Mouse (Mus musculus): ENCODE data around the gene Gm5105. TPM values are rescaled to one million over a fixed set of nuclear protein-coding genes. Genes with fewer than 3 reads are reported as not detected.

Gm5105 gene
- polyA plus RNA-seq, 1 experiment = 0.04 TPM

DNA sequence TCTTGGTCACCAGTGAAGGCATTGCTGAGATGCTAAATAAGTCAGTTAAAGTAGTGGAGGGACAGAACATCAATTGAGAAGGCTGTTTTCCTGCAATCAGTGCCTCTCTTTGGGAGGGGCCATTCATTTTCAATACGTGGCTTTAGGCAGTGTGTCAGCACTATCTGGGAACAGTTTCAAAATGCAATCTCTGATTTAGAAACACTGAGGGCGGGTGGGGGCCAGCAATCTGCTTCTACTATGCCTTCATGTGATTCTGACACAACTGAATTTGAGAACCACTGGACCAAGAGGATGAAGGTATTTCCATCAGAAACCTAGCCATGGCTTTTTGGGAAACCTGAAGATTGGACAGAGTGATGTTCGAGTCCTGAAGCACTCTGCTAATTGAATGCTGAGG lies 28.1 kb upstream of the Gm5105 start:
- TF ChIP-seq CTCF (IDR thresholded peaks at IDR 0.05; ENCODE audit: borderline replicate concordance, extremely low read depth, insufficient read depth, insufficient read length) (no peak), POLR2A (IDR thresholded peaks at IDR 0.05; ENCODE audit: borderline replicate concordance, extremely low read depth, insufficient read depth, insufficient read length, poor library complexity, severe bottlenecking) (no peak)
- peak; percentile 43 for DNase-seq (ENCODE audit: low read depth)

DNA sequence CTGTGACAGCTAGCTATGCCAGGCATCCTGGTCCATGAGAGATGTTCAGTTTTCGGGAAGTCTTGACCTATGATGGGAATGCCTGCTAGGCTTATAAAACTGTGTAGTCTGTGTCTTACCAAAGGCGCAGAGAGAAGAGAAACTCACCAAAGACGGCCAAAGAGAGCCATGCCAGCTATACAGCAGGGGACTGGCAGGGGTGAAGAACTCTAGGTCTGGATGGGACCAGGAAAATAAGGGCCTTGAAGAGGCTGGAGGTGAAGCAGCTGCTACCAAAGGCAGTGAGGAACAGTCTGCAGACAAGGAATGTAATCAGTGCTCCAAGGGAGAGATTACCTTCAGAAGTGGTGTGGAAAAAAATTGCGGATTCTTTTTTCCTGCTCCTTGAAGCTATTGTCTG lies 16.7 kb upstream of the Gm5105 start:
- TF ChIP-seq CTCF (IDR thresholded peaks at IDR 0.05; ENCODE audit: borderline replicate concordance, extremely low read depth, insufficient read depth, insufficient read length) = no peak
- TF ChIP-seq POLR2A (IDR thresholded peaks at IDR 0.05; ENCODE audit: borderline replicate concordance, extremely low read depth, insufficient read depth, insufficient read length, poor library complexity, severe bottlenecking) = no peak
- no peak for DNase-seq (ENCODE audit: low read depth)

DNA sequence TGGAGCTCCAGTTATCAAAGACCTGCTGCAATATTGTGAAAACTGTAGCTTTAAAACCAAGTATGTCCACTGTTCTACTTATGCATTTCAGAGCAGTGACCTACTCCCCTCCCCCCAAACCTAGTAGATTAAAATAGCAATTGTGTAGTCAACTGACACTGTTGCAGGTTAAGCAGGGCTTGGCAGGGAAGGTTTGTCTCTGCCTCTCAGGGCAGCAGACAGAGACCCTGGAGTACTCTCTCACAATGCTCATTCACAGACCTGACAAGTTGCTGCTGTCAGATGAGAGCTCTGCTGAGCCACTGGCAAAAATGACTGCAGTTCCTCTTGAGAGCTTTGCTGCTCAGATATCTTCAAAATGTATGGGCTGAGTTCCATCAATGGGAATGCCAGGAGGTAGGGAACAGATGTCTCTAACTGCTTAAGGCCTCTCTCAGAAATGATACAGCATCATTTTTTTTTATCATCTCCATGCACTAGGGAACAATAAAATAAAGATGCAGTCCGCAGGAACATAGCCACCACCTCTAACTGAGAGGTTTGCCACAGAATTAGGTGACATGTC lies 16.0 kb upstream of the Gm5105 start:
- no peak for TF ChIP-seq CTCF (IDR thresholded peaks at IDR 0.05; ENCODE audit: borderline replicate concordance, extremely low read depth, insufficient read depth, insufficient read length)
- TF ChIP-seq POLR2A (IDR thresholded peaks at IDR 0.05; ENCODE audit: borderline replicate concordance, extremely low read depth, insufficient read depth, insufficient read length, poor library complexity, severe bottlenecking) = no peak
- DNase-seq (ENCODE audit: low read depth) = peak; percentile 66

DNA sequence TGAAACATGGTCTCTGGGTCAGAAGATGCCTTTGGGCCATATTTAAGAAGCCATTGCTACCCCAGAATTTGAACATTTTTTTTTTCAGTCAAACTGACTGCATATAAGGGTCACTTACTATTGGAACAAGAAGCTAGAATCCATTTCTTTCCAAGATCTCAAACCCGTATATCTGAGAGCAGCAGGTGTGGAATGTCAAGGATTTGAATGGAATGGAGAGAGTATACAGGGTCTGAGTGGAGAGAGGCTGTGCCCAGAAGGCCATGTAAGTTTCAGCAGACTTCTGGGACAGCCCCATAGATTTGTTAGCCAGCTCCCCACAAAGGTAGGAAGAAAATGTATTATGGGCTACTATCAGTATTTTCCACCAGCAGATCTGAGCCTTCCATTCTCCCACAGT lies 11.5 kb upstream of the Gm5105 start:
- TF ChIP-seq CTCF (IDR thresholded peaks at IDR 0.05; ENCODE audit: borderline replicate concordance, extremely low read depth, insufficient read depth, insufficient read length) (no peak), POLR2A (IDR thresholded peaks at IDR 0.05; ENCODE audit: borderline replicate concordance, extremely low read depth, insufficient read depth, insufficient read length, poor library complexity, severe bottlenecking) (no peak)
- no peak for DNase-seq (ENCODE audit: low read depth)

- peak; percentile 82 for DNase-seq (ENCODE audit: low read depth)
- no peak for TF ChIP-seq CTCF (IDR thresholded peaks at IDR 0.05; ENCODE audit: borderline replicate concordance, extremely low read depth, insufficient read depth, insufficient read length)
- TF ChIP-seq POLR2A (IDR thresholded peaks at IDR 0.05; ENCODE audit: borderline replicate concordance, extremely low read depth, insufficient read depth, insufficient read length, poor library complexity, severe bottlenecking) = no peak
Observed at GRCm38 (mm10) chr3:138077476-138078340, 10.5 kb upstream of the Gm5105 start.

- DNase-seq (ENCODE audit: low read depth) = peak; percentile 74
- no peak for TF ChIP-seq POLR2A (IDR thresholded peaks at IDR 0.05; ENCODE audit: borderline replicate concordance, extremely low read depth, insufficient read depth, insufficient read length, poor library complexity, severe bottlenecking)
- no peak for TF ChIP-seq CTCF (IDR thresholded peaks at IDR 0.05; ENCODE audit: borderline replicate concordance, extremely low read depth, insufficient read depth, insufficient read length)
Observed at GRCm38 (mm10) chr3:138075209-138075608, 8.0 kb upstream of the Gm5105 start.

DNA sequence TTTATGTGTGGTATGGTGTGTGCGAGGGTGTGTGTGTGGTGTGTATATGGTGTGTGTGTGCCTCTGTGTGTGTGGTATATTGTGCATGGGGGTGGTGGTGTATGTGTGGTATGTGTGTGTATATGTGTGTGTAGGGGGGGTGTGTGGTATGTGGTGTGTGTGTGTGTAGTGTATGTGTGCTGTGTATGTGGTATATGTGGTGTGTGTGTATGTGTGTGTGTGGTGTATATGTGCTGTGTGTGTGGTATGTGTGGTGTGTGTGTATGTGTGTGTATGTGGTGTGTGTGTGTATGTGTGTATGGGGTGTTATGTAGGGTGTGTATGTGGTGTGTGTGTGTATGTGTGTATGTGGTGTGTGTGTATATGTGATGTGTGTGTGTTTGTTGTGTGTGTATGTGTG lies 7.0 kb upstream of the Gm5105 start:
- DNase-seq (ENCODE audit: low read depth) = no peak
- TF ChIP-seq CTCF (IDR thresholded peaks at IDR 0.05; ENCODE audit: borderline replicate concordance, extremely low read depth, insufficient read depth, insufficient read length) (no peak), POLR2A (IDR thresholded peaks at IDR 0.05; ENCODE audit: borderline replicate concordance, extremely low read depth, insufficient read depth, insufficient read length, poor library complexity, severe bottlenecking) (no peak)

GRCm38 (mm10) chr3:138071476-138072073 lies 4.4 kb upstream of the Gm5105 start:
- TF ChIP-seq CTCF (IDR thresholded peaks at IDR 0.05; ENCODE audit: borderline replicate concordance, extremely low read depth, insufficient read depth, insufficient read length) = no peak
- no peak for TF ChIP-seq POLR2A (IDR thresholded peaks at IDR 0.05; ENCODE audit: borderline replicate concordance, extremely low read depth, insufficient read depth, insufficient read length, poor library complexity, severe bottlenecking)
- no peak for DNase-seq (ENCODE audit: low read depth)

- DNase-seq (ENCODE audit: low read depth) = no peak
- TF ChIP-seq POLR2A (IDR thresholded peaks at IDR 0.05; ENCODE audit: borderline replicate concordance, extremely low read depth, insufficient read depth, insufficient read length, poor library complexity, severe bottlenecking) = no peak
- no peak for TF ChIP-seq CTCF (IDR thresholded peaks at IDR 0.05; ENCODE audit: borderline replicate concordance, extremely low read depth, insufficient read depth, insufficient read length)
Observed at GRCm38 (mm10) chr3:138071004-138071403, 3.8 kb upstream of the Gm5105 start.

DNA sequence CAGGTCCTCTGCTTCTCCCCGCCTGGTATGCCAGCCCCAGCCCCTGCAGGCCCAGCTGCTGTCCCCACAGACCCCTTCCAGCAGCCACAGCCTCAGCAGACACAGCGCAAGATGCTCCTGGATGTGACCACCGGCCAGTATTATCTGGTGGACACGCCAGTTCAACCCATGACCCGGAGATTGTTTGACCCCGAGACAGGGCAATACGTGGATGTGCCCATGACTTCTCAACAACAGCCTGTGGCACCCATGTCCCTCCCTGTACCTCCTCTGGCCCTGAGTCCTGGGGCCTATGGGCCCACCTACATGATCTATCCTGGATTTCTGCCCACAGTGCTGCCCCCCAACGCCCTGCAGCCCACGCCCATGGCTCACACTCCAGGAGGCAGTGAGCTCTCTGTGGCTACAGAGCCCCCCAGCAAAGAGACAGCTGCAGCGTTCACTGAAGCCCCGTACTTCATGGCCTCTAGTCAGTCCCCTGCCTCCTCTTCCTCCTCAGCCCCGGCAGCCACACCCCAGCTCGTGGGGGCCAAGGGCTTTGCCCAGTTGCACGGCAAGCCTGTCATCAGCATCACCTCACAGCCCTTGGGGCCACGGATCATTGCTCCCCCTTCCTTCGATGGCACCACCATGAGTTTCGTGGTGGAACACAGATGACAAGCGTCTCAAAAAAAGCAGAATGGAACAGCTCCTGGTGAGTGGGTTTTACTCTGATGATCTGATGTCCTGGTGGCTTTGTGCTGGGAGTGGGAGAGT lies 2.7 kb upstream of the Gm5105 start:
- TF ChIP-seq POLR2A (IDR thresholded peaks at IDR 0.05; ENCODE audit: borderline replicate concordance, extremely low read depth, insufficient read depth, insufficient read length, poor library complexity, severe bottlenecking) (no peak), CTCF (IDR thresholded peaks at IDR 0.05; ENCODE audit: borderline replicate concordance, extremely low read depth, insufficient read depth, insufficient read length) (no peak)
- no peak for DNase-seq (ENCODE audit: low read depth)

- no peak for DNase-seq (ENCODE audit: low read depth)
- no peak for TF ChIP-seq POLR2A (IDR thresholded peaks at IDR 0.05; ENCODE audit: borderline replicate concordance, extremely low read depth, insufficient read depth, insufficient read length, poor library complexity, severe bottlenecking)
- TF ChIP-seq CTCF (IDR thresholded peaks at IDR 0.05; ENCODE audit: borderline replicate concordance, extremely low read depth, insufficient read depth, insufficient read length) = no peak
Observed at GRCm38 (mm10) chr3:138068103-138068502, 915 bp upstream of the Gm5105 start.

Data from brain, embryonic 14.5 days (tissue).